ENCODE assay signal across 23 mouse cellular contexts in the genomic region with DNA sequence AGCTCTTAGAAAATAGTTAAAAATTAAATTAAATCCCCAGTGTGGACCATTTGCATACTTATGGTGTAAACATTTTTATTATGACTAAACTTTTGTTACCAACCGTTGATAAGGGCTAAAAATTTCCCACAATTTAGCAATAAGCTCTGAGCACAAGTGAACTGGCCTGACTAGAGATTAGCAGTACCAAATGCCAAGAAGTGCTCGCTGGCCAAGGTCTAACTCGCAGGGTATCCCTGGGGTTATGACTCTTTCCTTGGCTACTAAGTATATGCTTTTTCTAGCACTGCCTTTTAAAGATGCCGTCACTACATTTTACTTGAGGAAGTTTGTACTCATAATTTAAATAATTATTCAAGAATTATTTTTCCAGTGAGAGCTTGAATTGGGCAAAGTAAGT. TPM values are rescaled to one million over a fixed set of nuclear protein-coding genes. Genes with fewer than 3 reads are reported as not detected.
DNase-seq lines count a peak whose midpoint lies in the region; ATAC-seq lines count a peak whose summit lies in the region.
"Had no signal": no experiment of that assay in that cellular context is flagged by ENCODE, and none has a peak within 500 bp of the region (broad histone marks: within the 10 kb centered on the region; RNA-seq: fewer than 3 reads in every experiment).

No protein-coding gene starts in this region.

- 91% methylated on average over 4 of the region's 4 CpGs for WGBS in kidney, embryonic 16.5 days
- 90% methylated on average over 4 of the region's 4 CpGs for WGBS in macrophage (ENCODE audit: missing documents)

- H3K27ac ChIP-seq in kidney, embryonic 16.5 days (ENCODE audit: low read length): 0 out of 2 replicates have a peak overlapping the region, but pooled peaks have one; percentile 24
- H3K27ac ChIP-seq in macrophage: peak overlapping the region; percentile 72
- H3K27ac ChIP-seq: embryonic facial prominence, embryonic 13.5 days; hindbrain, embryonic 14.5 days; limb, embryonic 10.5 days; midbrain, embryonic 10.5 days had no signal

- no peak for ATAC-seq in kidney, embryonic 16.5 days (ENCODE audit: low FRiP score, low TSS enrichment)
- ATAC-seq: forebrain, postnatal 0 days had no signal

- H3K9me3 ChIP-seq in kidney, embryonic 16.5 days (ENCODE audit: low read length): no peaks in the 10 kb centered on the region
- H3K9me3 ChIP-seq: embryonic facial prominence, embryonic 13.5 days; limb, embryonic 10.5 days; midbrain, embryonic 10.5 days had no signal

- peak; percentile 18 for DNase-seq in gastrocnemius, postnatal 25 days
- DNase-seq in gastrocnemius, postnatal 14 days: no peak
- DNase-seq in kidney, adult 11 months: no peak
- DNase-seq in adrenal gland, postnatal 25 days: peak; percentile 14
- DNase-seq in cerebellum, adult 18-20 months: no peak
- DNase-seq: cerebellum, postnatal 10 days; forebrain, postnatal 0 days; lung, adult 2 months; thymus, postnatal 36 days had no signal

- H3K4me2 ChIP-seq in kidney, embryonic 16.5 days (replicated peaks; ENCODE audit: low read depth, low read length): no peak overlapping the region
- H3K4me2 ChIP-seq: embryonic facial prominence, embryonic 13.5 days; hindbrain, embryonic 14.5 days; liver, embryonic 11.5 days had no signal

- no peaks in the 10 kb centered on the region for H3K36me3 ChIP-seq in kidney, embryonic 16.5 days (ENCODE audit: insufficient read depth, low read length)
- H3K36me3 ChIP-seq in macrophage (ENCODE audit: inconsistent target): no peaks in the 10 kb centered on the region
- H3K36me3 ChIP-seq: embryonic facial prominence, embryonic 13.5 days; limb, embryonic 10.5 days; midbrain, embryonic 10.5 days had no signal

- H3K27me3 ChIP-seq in kidney, embryonic 16.5 days (ENCODE audit: insufficient read depth, low read length): no peaks in the 10 kb centered on the region
- H3K27me3 ChIP-seq: embryonic facial prominence, embryonic 13.5 days had no signal

- peaks cover 13% of the 10 kb centered on the region; the same call in 1 of the 2 replicates for H3K4me1 ChIP-seq in kidney, embryonic 16.5 days (ENCODE audit: insufficient read depth, low read length)
- H3K4me1 ChIP-seq: limb, embryonic 10.5 days; midbrain, embryonic 10.5 days had no signal

- no peak overlapping the region for H3K4me3 ChIP-seq in kidney, embryonic 16.5 days (ENCODE audit: low read length)
- no peak overlapping the region for H3K4me3 ChIP-seq in macrophage (ENCODE audit: inconsistent target)
- H3K4me3 ChIP-seq: embryonic facial prominence, embryonic 13.5 days; limb, embryonic 10.5 days; midbrain, embryonic 10.5 days had no signal

- intact Hi-C loops in gastrocnemius, postnatal 14 days (cut with DNase I; ENCODE audit: low total_unique reads): no loop called here

- no peak overlapping the region for H3K9ac ChIP-seq in kidney, embryonic 16.5 days (replicated peaks; ENCODE audit: low read length)
- H3K9ac ChIP-seq: embryonic facial prominence, embryonic 13.5 days; forebrain, postnatal 0 days; hindbrain, embryonic 14.5 days had no signal

- no peaks in the 10 kb centered on the region for H3K79me2 ChIP-seq in macrophage (ENCODE audit: inconsistent target)

RNA-seq across cellular contexts. Expression of a gene that starts 10.0 kb away (rescaled TPM):
- total RNA-seq in gastrocnemius, postnatal 25 days (2021): under 1 TPM in 1 of 2 experiments, not detected in 1; 0.24 TPM
- total RNA-seq in gastrocnemius, postnatal 14 days (2021): under 1 TPM in 1 of 2 experiments, not detected in 1; 0.11 TPM
- 0.75 and 1.5 TPM in 2 replicates for polyA plus RNA-seq in kidney, embryonic 16.5 days (2015; fragmentation: Nextera tagmentation; extraction: Ambion mirVana)
- total RNA-seq in adrenal gland, postnatal 25 days (2021): 0.73 and 1.00 TPM in 2 replicates
- total RNA-seq in macrophage (2018; cell fraction: chromatin; rRNA removed): 100 to 1,000 TPM in 11 of 26 experiments, 10 to 100 TPM in 10, 1 to 10 TPM in 5; 2.0 to 855 (median 64.8) TPM
- total RNA-seq in macrophage (2018; cell fraction: cytosol; rRNA removed): 1,000 to 10,000 TPM in 3 of 26 experiments, 100 to 1,000 TPM in 9, 10 to 100 TPM in 8, 1 to 10 TPM in 4, under 1 TPM in 2; 0.39 to 1,427 (median 89.6) TPM
- 1,000 to 10,000 TPM in 3 of 26 experiments, 100 to 1,000 TPM in 16, 10 to 100 TPM in 3, 1 to 10 TPM in 4; 2.4 to 1,157 (median 196) TPM for total RNA-seq in macrophage (2018; cell fraction: nucleus; rRNA removed)
- polyA plus RNA-seq in macrophage (2018): 2.8 to 6.2 TPM (median 2.9 TPM) in 3 replicates
- total RNA-seq: forebrain, postnatal 0 days; midbrain, postnatal 0 days had no signal
- polyA plus RNA-seq: midbrain, embryonic 10.5 days; neural tube, embryonic 11.5 days had no signal

RNA-seq across cellular contexts. Expression of a gene that starts 22.6 kb away (rescaled TPM):
- total RNA-seq in gastrocnemius, postnatal 25 days (2021): not detected
- total RNA-seq in gastrocnemius, postnatal 14 days (2021): not detected
- polyA plus RNA-seq in kidney, embryonic 16.5 days (2015; fragmentation: Nextera tagmentation; extraction: Ambion mirVana): 0.10 TPM in 1 of 2 replicates, not detected in the other
- total RNA-seq in adrenal gland, postnatal 25 days (2021): 1.1 TPM in 1 of 2 replicates, not detected in the other
- 1,000 to 10,000 TPM in 11 of 26 experiments, 100 to 1,000 TPM in 8, 10 to 100 TPM in 6, 1 to 10 TPM in 1; 5.8 to 2,928 (median 757) TPM for total RNA-seq in macrophage (2018; cell fraction: chromatin; rRNA removed)
- total RNA-seq in macrophage (2018; cell fraction: cytosol; rRNA removed): 1,000 to 10,000 TPM in 9 of 26 experiments, 100 to 1,000 TPM in 11, 10 to 100 TPM in 5, 1 to 10 TPM in 1; 5.3 to 4,190 (median 395) TPM
- 1,000 to 10,000 TPM in 15 of 26 experiments, 100 to 1,000 TPM in 8, 10 to 100 TPM in 3; 12.8 to 5,113 (median 1,577) TPM for total RNA-seq in macrophage (2018; cell fraction: nucleus; rRNA removed)
- polyA plus RNA-seq in macrophage (2018): 8.1 to 14.6 TPM (median 10.7 TPM) in 3 replicates
- total RNA-seq: forebrain, postnatal 0 days; left cerebral cortex, adult 8-10 months; midbrain, postnatal 0 days had no signal
- polyA plus RNA-seq: brain, embryonic 14.5 days; embryonic facial prominence, embryonic 13.5 days; forebrain, postnatal 0 days; heart, postnatal 0 days; intestine, embryonic 14.5 days; limb, embryonic 10.5 days; midbrain, embryonic 10.5 days; neural tube, embryonic 11.5 days; testis, adult 2 months had no signal

RNA-seq across cellular contexts. Expression of a gene that starts 49.9 kb away (rescaled TPM):
- 1 to 10 TPM; 6.5 to 8.8 TPM for total RNA-seq in gastrocnemius, postnatal 25 days (2021)
- total RNA-seq in gastrocnemius, postnatal 14 days (2021): 10 to 100 TPM in 1 of 2 experiments, 1 to 10 TPM in 1; 8.2 to 10.1 TPM
- polyA plus RNA-seq in kidney, embryonic 16.5 days (2015; fragmentation: Nextera tagmentation; extraction: Ambion mirVana): 40.0 and 41.5 TPM in 2 replicates
- total RNA-seq in adrenal gland, postnatal 25 days (2021): 12.4 and 18.7 TPM in 2 replicates
- 10 to 100 TPM; 10.7 to 37.7 (median 17.6) TPM for total RNA-seq in macrophage (2018; cell fraction: chromatin; rRNA removed)
- 1 to 10 TPM; 3.2 to 6.7 (median 4.1) TPM for total RNA-seq in macrophage (2018; cell fraction: cytosol; rRNA removed)
- total RNA-seq in macrophage (2018; cell fraction: nucleus; rRNA removed): 10 to 100 TPM in 19 of 26 experiments, 1 to 10 TPM in 7; 6.3 to 47.7 (median 14.1) TPM
- polyA plus RNA-seq in macrophage (2018): 5.7 to 11.4 TPM (median 6.0 TPM) in 3 replicates

Comparison
In these comparisons a context has a peak if more than half of its experiments do, and no peak if none do; other contexts are left out.
1. DNase-seq: peak in gastrocnemius, postnatal 25 days (single experiment) and adrenal gland, postnatal 25 days (single experiment); none in gastrocnemius, postnatal 14 days (single experiment), kidney, adult 11 months (single experiment) and cerebellum, adult 18-20 months (0 of 2).